Mouse (Mus musculus) frontal cortex, postnatal 14 days (tissue): ENCODE data around the gene Aplp2.

Experiments
- DNase-seq, 2 experiments: peaks; one replicate each; pipeline ENCODE4 v3.0.0; 2022; ENCODE audit warnings: low spot score in 2 of 2

The Aplp2 gene

GRCm38 (mm10) chr9:31226541-31226940, 14.9 kb upstream of the Aplp2 start:
- DNase-seq, result no peak

GRCm38 (mm10) chr9:31225808-31226207, 14.2 kb upstream of the Aplp2 start:
- DNase-seq, result no peak

- DNase-seq, result no peak
Measured at GRCm38 (mm10) chr9:31223475-31223874, 11.9 kb upstream of the Aplp2 start.

GRCm38 (mm10) chr9:31221170-31221569, 9.6 kb upstream of the Aplp2 start:
- no peak for DNase-seq

GRCm38 (mm10) chr9:31217631-31218380, 6.2 kb upstream of the Aplp2 start:
- DNase-seq, result no peak

GRCm38 (mm10) chr9:31212500-31213008, 939 bp upstream of the Aplp2 start:
- no peak for DNase-seq

- peak; percentile 15 to 29 for DNase-seq
Measured at GRCm38 (mm10) chr9:31210749-31211689, 596 bp downstream of the Aplp2 start.

GRCm38 (mm10) chr9:31210163-31210562, 1.5 kb downstream of the Aplp2 start:
- no peak for DNase-seq

- DNase-seq, result no peak
Measured at GRCm38 (mm10) chr9:31209502-31209901, 2.1 kb downstream of the Aplp2 start.

- no peak for DNase-seq
Measured at GRCm38 (mm10) chr9:31207732-31208131, 3.9 kb downstream of the Aplp2 start.

GRCm38 (mm10) chr9:31204722-31205121, 6.9 kb downstream of the Aplp2 start:
- no peak for DNase-seq

- no peak for DNase-seq
Measured at GRCm38 (mm10) chr9:31203571-31204210, 7.9 kb downstream of the Aplp2 start.

GRCm38 (mm10) chr9:31203068-31203467, 8.5 kb downstream of the Aplp2 start:
- DNase-seq, result no peak

- no peak for DNase-seq
Measured at GRCm38 (mm10) chr9:31198614-31199013, 13.0 kb downstream of the Aplp2 start.

- no peak for DNase-seq
Measured at GRCm38 (mm10) chr9:31197782-31198181, 13.8 kb downstream of the Aplp2 start.

- no peak for DNase-seq
Measured at GRCm38 (mm10) chr9:31196742-31197141, 14.9 kb downstream of the Aplp2 start.

- no peak for DNase-seq
Measured at GRCm38 (mm10) chr9:31195573-31195972, 16.0 kb downstream of the Aplp2 start.

GRCm38 (mm10) chr9:31192378-31192777, 19.2 kb downstream of the Aplp2 start:
- DNase-seq, result no peak

- no peak for DNase-seq
Measured at GRCm38 (mm10) chr9:31191543-31191942, 20.1 kb downstream of the Aplp2 start.

- no peak for DNase-seq
Measured at GRCm38 (mm10) chr9:31189194-31189593, 22.4 kb downstream of the Aplp2 start.

- no peak for DNase-seq
Measured at GRCm38 (mm10) chr9:31184439-31184838, 27.2 kb downstream of the Aplp2 start.

- DNase-seq, result no peak
Measured at GRCm38 (mm10) chr9:31183061-31183460, 28.6 kb downstream of the Aplp2 start.
